Mouse (Mus musculus): ENCODE measurements around the gene Kctd11.

GRCm38 (mm10) chr11:69879711-69880110 lies 1.5 kb downstream of the Kctd11 start:
- TF ChIP-seq CTCF (IDR thresholded peaks at IDR 0.05; ENCODE audit: control insufficient read depth, insufficient read depth, insufficient replicate concordance, low read depth, low read length): no peak
- no peak for TF ChIP-seq POLR2A (IDR thresholded peaks at IDR 0.05; ENCODE audit: control insufficient read depth, low read depth, low read length)
